Mouse (Mus musculus) olfactory bulb, adult 2 months (tissue): ENCODE results near the gene Sv2b.

Experiments used
- CTCF ChIP-seq: fragments of 200-500 bp; IDR thresholded peaks from 2 replicates; pipeline ENCODE4 v1.5.1; 2012; ENCODE audit warnings: low read depth, mild to moderate bottlenecking, low read length, moderate library complexity; ENCODE audit not compliant: insufficient read depth
- POLR2A ChIP-seq: fragments of 200-500 bp; IDR thresholded peaks from 2 replicates; pipeline ENCODE4 v1.6.1; 2012; ENCODE audit warnings: mild to moderate bottlenecking, low read depth, low read length, moderate library complexity; ENCODE audit not compliant: insufficient read depth

- TF ChIP-seq CTCF (no peak), POLR2A (no peak)
Measured at GRCm38 (mm10) chr7:75308457-75309312, at the start of gene Sv2b.
